In genomic region chr17:40767120-40767519, GRCm38 (mm10) we compare ENCODE assay signal across 29 mouse cellular contexts. TPM values are rescaled to one million over a fixed set of nuclear protein-coding genes. Genes with fewer than 3 reads are reported as not detected.
DNase-seq lines count a peak whose midpoint lies in the region; ATAC-seq and TF ChIP-seq lines count a peak whose summit lies in the region.
"Had no signal": no experiment of that assay in that cellular context is flagged by ENCODE, and none has a peak within 500 bp of the region (broad histone marks: within the 10 kb centered on the region; RNA-seq: fewer than 3 reads in every experiment).

No protein-coding gene starts in this region.

- intact Hi-C loops in left cerebral cortex, postnatal 4 days (cut with DNase I): no loop called here

- H3K27ac ChIP-seq in liver, embryonic 11.5 days (ENCODE audit: low read depth, low read length): no peak overlapping the region
- no peak overlapping the region for H3K27ac ChIP-seq in liver, embryonic 14.5 days
- H3K27ac ChIP-seq: embryonic facial prominence, embryonic 10.5 days; embryonic facial prominence, embryonic 12.5 days; forebrain, embryonic 13.5 days; forebrain, embryonic 15.5 days had no signal

- DNase-seq in liver, embryonic 11.5 days (ENCODE audit: low spot score): no peak
- DNase-seq in liver: no peak
- DNase-seq in c-Kit-positive CD71-positive TER-119-negative erythroid progenitor cells, embryonic 14.5 days (ENCODE audit: low read depth): peak; percentile 35
- peak in 1 of 3 experiments; percentile 23 for DNase-seq in liver, embryonic 14.5 days (ENCODE audit: low read depth in 3 of 3, low spot score in 3 of 3)
- no peak for DNase-seq in urinary bladder, postnatal 4 days (ENCODE audit: low spot score in 2 of 2)
- no peak for DNase-seq in left cerebral cortex, postnatal 4 days
- DNase-seq: adrenal gland, adult 8-10 months; adrenal gland, postnatal 14 days; adrenal gland, postnatal 36 days; B cell, adult 2 months; cerebellum, adult 11-12 months; cerebellum, adult 2 months; cerebellum, adult 9-10 months; cerebellum, postnatal 10 days; cerebellum, postnatal 25 days had no signal

- TF ChIP-seq EP300 in liver, embryonic 14.5 days (IDR thresholded peaks at IDR 0.05; ENCODE audit: low read depth): peak; percentile 17; the same call in 1 of the 2 replicates

- 80% methylated on average over 1 of the region's 1 CpGs for WGBS in liver, embryonic 11.5 days
- 50% methylated on average over 1 of the region's 1 CpGs for WGBS in liver, embryonic 14.5 days (ENCODE audit: insufficient replicate concordance)

- peak; percentile 56; the same call in 1 of the 2 replicates for ATAC-seq in liver, embryonic 11.5 days (replicated peaks; ENCODE audit: low FRiP score)
- 0 out of 2 replicates have a peak, but pooled peaks have one; percentile 26 for ATAC-seq in liver, embryonic 14.5 days (ENCODE audit: insufficient read depth)
- peak; percentile 74 for ATAC-seq in megakaryocyte-erythroid progenitor cell, adult 5-6 weeks (replicated peaks; ENCODE audit: low FRiP score, low TSS enrichment, poor library complexity, severe bottlenecking)
- ATAC-seq: activated CD4-positive, CD25-positive, alpha-beta regulatory T cell, adult 4 months; CD4-positive, CD25-positive, alpha-beta regulatory T cell, adult 4 months; forebrain, embryonic 13.5 days; forebrain, embryonic 15.5 days; Patski had no signal

- no peaks in the 10 kb centered on the region for H3K36me3 ChIP-seq in liver, embryonic 11.5 days (ENCODE audit: control insufficient read depth, insufficient read depth, low read length)
- H3K36me3 ChIP-seq in liver, embryonic 14.5 days (replicated peaks; ENCODE audit: control insufficient read depth, insufficient read depth, low read depth): no peaks in the 10 kb centered on the region
- H3K36me3 ChIP-seq: embryonic facial prominence, embryonic 10.5 days; embryonic facial prominence, embryonic 12.5 days; forebrain, embryonic 15.5 days; G1E had no signal

- H3K4me3 ChIP-seq in liver, embryonic 11.5 days (ENCODE audit: low read depth, low read length): no peak overlapping the region
- H3K4me3 ChIP-seq in liver, embryonic 14.5 days (ENCODE audit: insufficient read depth in 1 of 2, low read depth in 2 of 2, low read length in 2 of 2): no peak overlapping the region
- H3K4me3 ChIP-seq: embryonic facial prominence, embryonic 10.5 days; embryonic facial prominence, embryonic 12.5 days; forebrain, embryonic 13.5 days; forebrain, embryonic 15.5 days had no signal

- H3K27me3 ChIP-seq in liver, embryonic 11.5 days (replicated peaks; ENCODE audit: control insufficient read depth, insufficient read depth, low read length): no peaks in the 10 kb centered on the region
- H3K27me3 ChIP-seq in liver, embryonic 14.5 days (ENCODE audit: control insufficient read depth, insufficient read depth, low read length): no peaks in the 10 kb centered on the region
- H3K27me3 ChIP-seq: CH12.LX; embryonic facial prominence, embryonic 12.5 days; forebrain, embryonic 13.5 days; forebrain, embryonic 15.5 days; Patski had no signal

- no peak overlapping the region for H3K4me2 ChIP-seq in liver, embryonic 11.5 days
- no peak overlapping the region for H3K4me2 ChIP-seq in liver, embryonic 14.5 days (ENCODE audit: low read depth)
- H3K4me2 ChIP-seq: embryonic facial prominence, embryonic 12.5 days; forebrain, embryonic 13.5 days; forebrain, embryonic 15.5 days had no signal

- TF ChIP-seq CTCF in liver, embryonic 14.5 days (IDR thresholded peaks at IDR 0.05; ENCODE audit: low read depth): no peak

- H3K4me1 ChIP-seq in liver, embryonic 11.5 days (replicated peaks; ENCODE audit: control insufficient read depth, insufficient read depth, low read length): no peaks in the 10 kb centered on the region
- no peaks in the 10 kb centered on the region for H3K4me1 ChIP-seq in liver, embryonic 14.5 days (replicated peaks; ENCODE audit: control insufficient read depth in 2 of 2, insufficient read depth in 2 of 2, low read length in 1 of 2)
- H3K4me1 ChIP-seq: embryonic facial prominence, embryonic 10.5 days; embryonic facial prominence, embryonic 12.5 days; forebrain, embryonic 13.5 days; forebrain, embryonic 15.5 days had no signal

- H3K9me3 ChIP-seq in liver, embryonic 11.5 days (ENCODE audit: control insufficient read depth, low read length): no peaks in the 10 kb centered on the region
- no peaks in the 10 kb centered on the region for H3K9me3 ChIP-seq in liver, embryonic 14.5 days (ENCODE audit: control insufficient read depth, low read length)
- H3K9me3 ChIP-seq: embryonic facial prominence, embryonic 10.5 days; embryonic facial prominence, embryonic 12.5 days; forebrain, embryonic 13.5 days; forebrain, embryonic 15.5 days; G1E had no signal

- H3K9ac ChIP-seq in liver, embryonic 11.5 days (ENCODE audit: low read depth, low read length): no peak overlapping the region
- no peak overlapping the region for H3K9ac ChIP-seq in liver, embryonic 14.5 days (replicated peaks)
- H3K9ac ChIP-seq: embryonic facial prominence, embryonic 12.5 days; forebrain, embryonic 13.5 days; forebrain, embryonic 15.5 days had no signal

RNA-seq across cellular contexts. Expression of gene Crisp2, which starts 39.7 kb away (rescaled TPM):
- 0.44 TPM in 2 replicates for polyA plus RNA-seq in liver, embryonic 11.5 days (2014; fragmentation: Nextera tagmentation; extraction: Ambion mirVana)
- polyA plus RNA-seq in liver, embryonic 14.5 days (2012; rRNA removed): 0.11 and 0.22 TPM in 2 replicates
- polyA plus RNA-seq in liver, embryonic 14.5 days (2014; fragmentation: Nextera tagmentation; extraction: Ambion mirVana): 0.29 and 0.43 TPM in 2 replicates
- total RNA-seq in megakaryocyte-erythroid progenitor cell, adult 5-6 weeks (2014; fragmentation: Nextera tagmentation): 3.8 TPM in 1 of 2 replicates, not detected in the other
- total RNA-seq in megakaryocyte-erythroid progenitor cell, adult 5-6 weeks (2017): 3.1 TPM in 1 of 2 replicates, not detected in the other
- not detected for total RNA-seq in left cerebral cortex, postnatal 4 days (2021)
- total RNA-seq: adrenal gland, adult 18-20 months; adrenal gland, adult 8-10 months; adrenal gland, postnatal 14 days; CH12.LX had no signal
- polyA plus RNA-seq: activated CD4-positive, CD25-positive, alpha-beta regulatory T cell, adult 4 months; CD4-positive, CD25-positive, alpha-beta regulatory T cell, adult 4 months; cerebellum, adult 2 months; cortical plate, adult 2 months; embryonic facial prominence, embryonic 10.5 days; embryonic facial prominence, embryonic 14.5 days; forebrain, embryonic 11.5 days; forebrain, embryonic 13.5 days; forebrain, embryonic 15.5 days had no signal

RNA-seq across cellular contexts. Expression of gene Esp1, which starts 40.2 kb away (rescaled TPM):
- not detected in 2 replicates for polyA plus RNA-seq in liver, embryonic 11.5 days (2014; fragmentation: Nextera tagmentation; extraction: Ambion mirVana)
- not detected in 2 replicates for polyA plus RNA-seq in liver, embryonic 14.5 days (2012; rRNA removed)
- not detected in 2 replicates for polyA plus RNA-seq in liver, embryonic 14.5 days (2014; fragmentation: Nextera tagmentation; extraction: Ambion mirVana)
- not detected in 2 replicates for total RNA-seq in megakaryocyte-erythroid progenitor cell, adult 5-6 weeks (2014; fragmentation: Nextera tagmentation)
- total RNA-seq in megakaryocyte-erythroid progenitor cell, adult 5-6 weeks (2017): not detected in 2 replicates
- total RNA-seq in left cerebral cortex, postnatal 4 days (2021): not detected
- total RNA-seq: adrenal gland, adult 18-20 months; adrenal gland, adult 8-10 months; adrenal gland, postnatal 14 days; adrenal gland, postnatal 36 days; CH12.LX; G1E had no signal
- polyA plus RNA-seq: activated CD4-positive, CD25-positive, alpha-beta regulatory T cell, adult 4 months; CD4-positive, CD25-positive, alpha-beta regulatory T cell, adult 4 months; cerebellum, adult 2 months; cortical plate, adult 2 months; embryonic facial prominence, embryonic 10.5 days; embryonic facial prominence, embryonic 12.5 days; embryonic facial prominence, embryonic 14.5 days; forebrain, embryonic 11.5 days; forebrain, embryonic 13.5 days; forebrain, embryonic 15.5 days; G1E; Patski had no signal

RNA-seq across cellular contexts. Expression of gene Rhag, which starts 43.8 kb away (rescaled TPM):
- polyA plus RNA-seq in liver, embryonic 11.5 days (2014; fragmentation: Nextera tagmentation; extraction: Ambion mirVana): 164 and 181 TPM in 2 replicates
- 132 and 143 TPM in 2 replicates for polyA plus RNA-seq in liver, embryonic 14.5 days (2012; rRNA removed)
- polyA plus RNA-seq in liver, embryonic 14.5 days (2014; fragmentation: Nextera tagmentation; extraction: Ambion mirVana): 209 and 210 TPM in 2 replicates
- total RNA-seq in megakaryocyte-erythroid progenitor cell, adult 5-6 weeks (2014; fragmentation: Nextera tagmentation): 98.6 and 128 TPM in 2 replicates
- 54.1 and 79.9 TPM in 2 replicates for total RNA-seq in megakaryocyte-erythroid progenitor cell, adult 5-6 weeks (2017)
- not detected for total RNA-seq in left cerebral cortex, postnatal 4 days (2021)
- total RNA-seq: adrenal gland, adult 18-20 months; adrenal gland, adult 8-10 months; adrenal gland, postnatal 36 days; CH12.LX had no signal
- polyA plus RNA-seq: CD4-positive, CD25-positive, alpha-beta regulatory T cell, adult 4 months; cerebellum, adult 2 months; cortical plate, adult 2 months; Patski had no signal

Comparison
In these comparisons a context has a peak if more than half of its experiments do, and no peak if none do; other contexts are left out.
1. RNA of gene Rhag, which starts 43.8 kb away (total RNA-seq): 54.1 to 128 TPM in megakaryocyte-erythroid progenitor cell, adult 5-6 weeks; not detected in left cerebral cortex, postnatal 4 days; every median in the first group is over 10 times any median in the second.
2. Peak in every context shown above with its lines, with median percentiles within 50 percentile points of each other: ATAC-seq.